Comparison of ENCODE assay signal across 16 mouse cellular contexts in the genomic region with DNA sequence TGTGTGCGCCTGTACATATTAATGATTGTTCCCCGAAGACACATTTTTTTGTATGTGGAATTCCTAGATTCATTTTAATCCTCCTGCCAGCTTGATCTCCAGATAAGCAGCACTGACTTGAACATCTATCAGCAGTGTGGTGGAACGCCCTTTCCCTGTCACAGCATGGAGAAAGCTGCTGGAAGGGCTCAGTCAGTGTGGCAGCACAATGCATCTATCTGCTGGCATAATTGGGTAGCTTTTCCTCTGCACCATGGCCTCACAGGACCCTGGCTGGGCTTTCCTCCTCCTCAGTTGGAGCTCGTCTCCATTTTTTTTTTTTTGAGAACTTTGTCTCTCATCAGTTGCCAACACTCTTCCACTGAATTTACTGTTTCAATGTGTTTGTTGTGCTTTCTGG.
DNase-seq lines count a peak whose midpoint lies in the region; ATAC-seq and TF ChIP-seq lines count a peak whose summit lies in the region.
"Had no signal": no experiment of that assay in that cellular context is flagged by ENCODE, and none has a peak within 500 bp of the region (broad histone marks: within the 10 kb centered on the region; RNA-seq: fewer than 3 reads in every experiment).

No protein-coding gene starts in this region.

- no peak overlapping the region for H3K27ac ChIP-seq in hindbrain, postnatal 0 days
- no peak overlapping the region for H3K27ac ChIP-seq in hindbrain, embryonic 14.5 days
- H3K27ac ChIP-seq in midbrain, postnatal 0 days (ENCODE audit: low read depth, low read length), result no peak overlapping the region
- no peak overlapping the region for H3K27ac ChIP-seq in midbrain, embryonic 10.5 days (replicated peaks)
- no peak overlapping the region for H3K27ac ChIP-seq in forebrain, embryonic 16.5 days (ENCODE audit: low read length)
- H3K27ac ChIP-seq: embryonic facial prominence, embryonic 10.5 days; embryonic facial prominence, embryonic 12.5 days; forebrain, embryonic 13.5 days; forebrain, embryonic 15.5 days had no signal

- TF ChIP-seq CTCF in hindbrain, postnatal 0 days (IDR thresholded peaks at IDR 0.05; ENCODE audit: low read depth), result no peak
- TF ChIP-seq CTCF in midbrain, postnatal 0 days (IDR thresholded peaks at IDR 0.05), result no peak

- WGBS in hindbrain, postnatal 0 days, result 42% methylated on average over 4 of the region's 4 CpGs
- 65% methylated on average over 4 of the region's 4 CpGs for WGBS in hindbrain, embryonic 14.5 days
- 48% methylated on average over 4 of the region's 4 CpGs for WGBS in midbrain, postnatal 0 days
- 79% methylated on average over 4 of the region's 4 CpGs for WGBS in midbrain, embryonic 10.5 days
- 60% methylated on average over 4 of the region's 4 CpGs for WGBS in forebrain, embryonic 16.5 days

- H3K9me3 ChIP-seq in hindbrain, postnatal 0 days (ENCODE audit: low read length), result no peaks in the 10 kb centered on the region
- no peaks in the 10 kb centered on the region for H3K9me3 ChIP-seq in hindbrain, embryonic 14.5 days (ENCODE audit: control insufficient read depth, low read length)
- H3K9me3 ChIP-seq in midbrain, postnatal 0 days (ENCODE audit: low read length), result no peaks in the 10 kb centered on the region
- no peaks in the 10 kb centered on the region for H3K9me3 ChIP-seq in midbrain, embryonic 10.5 days (replicated peaks)
- H3K9me3 ChIP-seq in forebrain, embryonic 16.5 days (ENCODE audit: control insufficient read depth, low read length), result no peaks in the 10 kb centered on the region
- H3K9me3 ChIP-seq: embryonic facial prominence, embryonic 10.5 days; embryonic facial prominence, embryonic 12.5 days; forebrain, embryonic 13.5 days; forebrain, embryonic 15.5 days had no signal

- H3K9ac ChIP-seq in hindbrain, postnatal 0 days (replicated peaks; ENCODE audit: low read length), result no peak overlapping the region
- H3K9ac ChIP-seq in hindbrain, embryonic 14.5 days, result no peak overlapping the region
- H3K9ac ChIP-seq in midbrain, postnatal 0 days (replicated peaks; ENCODE audit: low read length, poor library complexity, severe bottlenecking), result no peak overlapping the region
- H3K9ac ChIP-seq in forebrain, embryonic 16.5 days (replicated peaks; ENCODE audit: low read depth, low read length), result no peak overlapping the region
- H3K9ac ChIP-seq: embryonic facial prominence, embryonic 12.5 days; forebrain, embryonic 13.5 days; forebrain, embryonic 15.5 days had no signal

- no peaks in the 10 kb centered on the region for H3K36me3 ChIP-seq in hindbrain, postnatal 0 days (ENCODE audit: insufficient read depth, low read length)
- no peaks in the 10 kb centered on the region for H3K36me3 ChIP-seq in hindbrain, embryonic 14.5 days (replicated peaks; ENCODE audit: control insufficient read depth, insufficient read depth)
- H3K36me3 ChIP-seq in midbrain, postnatal 0 days (ENCODE audit: insufficient read depth, low read length), result no peaks in the 10 kb centered on the region
- no peaks in the 10 kb centered on the region for H3K36me3 ChIP-seq in midbrain, embryonic 10.5 days
- H3K36me3 ChIP-seq in forebrain, embryonic 16.5 days (ENCODE audit: control insufficient read depth, insufficient read depth), result no peaks in the 10 kb centered on the region
- H3K36me3 ChIP-seq: embryonic facial prominence, embryonic 10.5 days; embryonic facial prominence, embryonic 12.5 days; forebrain, embryonic 15.5 days had no signal

- ATAC-seq in hindbrain, postnatal 0 days, result 0 out of 2 replicates have a peak, but pooled peaks have one; percentile 45
- ATAC-seq in hindbrain, embryonic 14.5 days (ENCODE audit: low FRiP score), result no peak
- ATAC-seq in midbrain, postnatal 0 days (ENCODE audit: low FRiP score), result no peak
- ATAC-seq in forebrain, embryonic 16.5 days, result no peak
- ATAC-seq: forebrain, embryonic 13.5 days; forebrain, embryonic 15.5 days had no signal

- no peaks in the 10 kb centered on the region for H3K27me3 ChIP-seq in hindbrain, postnatal 0 days (ENCODE audit: insufficient read depth, low read length)
- H3K27me3 ChIP-seq in hindbrain, embryonic 14.5 days (ENCODE audit: control insufficient read depth, insufficient read depth, low read length), result no peaks in the 10 kb centered on the region
- no peaks in the 10 kb centered on the region for H3K27me3 ChIP-seq in midbrain, postnatal 0 days (ENCODE audit: insufficient read depth, low read length)
- no peaks in the 10 kb centered on the region for H3K27me3 ChIP-seq in midbrain, embryonic 10.5 days (ENCODE audit: low read depth, poor library complexity, severe bottlenecking)
- no peaks in the 10 kb centered on the region for H3K27me3 ChIP-seq in forebrain, embryonic 16.5 days (replicated peaks; ENCODE audit: control insufficient read depth, insufficient read depth, low read length)
- H3K27me3 ChIP-seq: embryonic facial prominence, embryonic 12.5 days; forebrain, embryonic 13.5 days; forebrain, embryonic 15.5 days had no signal

- no peak overlapping the region for H3K4me2 ChIP-seq in hindbrain, postnatal 0 days (ENCODE audit: low read depth, low read length)
- no peak overlapping the region for H3K4me2 ChIP-seq in hindbrain, embryonic 14.5 days (replicated peaks)
- H3K4me2 ChIP-seq in midbrain, postnatal 0 days (ENCODE audit: low read depth, low read length, poor library complexity, severe bottlenecking), result no peak overlapping the region
- no peak overlapping the region for H3K4me2 ChIP-seq in forebrain, embryonic 16.5 days (ENCODE audit: low read length)
- H3K4me2 ChIP-seq: embryonic facial prominence, embryonic 12.5 days; forebrain, embryonic 13.5 days; forebrain, embryonic 15.5 days had no signal

- no peak overlapping the region for H3K4me3 ChIP-seq in hindbrain, postnatal 0 days (ENCODE audit: low read length)
- no peak overlapping the region for H3K4me3 ChIP-seq in hindbrain, embryonic 14.5 days (replicated peaks; ENCODE audit: low read length)
- no peak overlapping the region for H3K4me3 ChIP-seq in midbrain, postnatal 0 days (ENCODE audit: low read depth, low read length)
- no peak overlapping the region for H3K4me3 ChIP-seq in midbrain, embryonic 10.5 days
- H3K4me3 ChIP-seq in forebrain, embryonic 16.5 days (replicated peaks; ENCODE audit: low read length), result no peak overlapping the region
- H3K4me3 ChIP-seq: embryonic facial prominence, embryonic 10.5 days; embryonic facial prominence, embryonic 12.5 days; forebrain, embryonic 13.5 days; forebrain, embryonic 15.5 days had no signal

- DNase-seq in cerebellum, adult 9-11 months, result peak; percentile 7
- no peak for DNase-seq in cerebellum, adult 9-10 months
- no peak for DNase-seq in hindbrain, postnatal 0 days (ENCODE audit: low spot score)
- DNase-seq in hindbrain, embryonic 14.5 days (ENCODE audit: low spot score), result no peak
- DNase-seq in midbrain, postnatal 0 days (ENCODE audit: low spot score), result peak; percentile 6
- no peak for DNase-seq in midbrain, embryonic 10.5 days (ENCODE audit: low spot score)
- DNase-seq: adrenal gland, adult 2 months; adrenal gland, postnatal 10 days; adrenal gland, postnatal 25 days; cerebellum, adult 11 months; cerebellum, postnatal 25 days had no signal

- H3K4me1 ChIP-seq in hindbrain, postnatal 0 days (ENCODE audit: insufficient read depth, low read length), result no peaks in the 10 kb centered on the region
- H3K4me1 ChIP-seq in hindbrain, embryonic 14.5 days (replicated peaks; ENCODE audit: control insufficient read depth, insufficient read depth, low read length), result no peaks in the 10 kb centered on the region
- H3K4me1 ChIP-seq in midbrain, postnatal 0 days (ENCODE audit: insufficient read depth, low read length), result no peaks in the 10 kb centered on the region
- no peaks in the 10 kb centered on the region for H3K4me1 ChIP-seq in midbrain, embryonic 10.5 days
- no peaks in the 10 kb centered on the region for H3K4me1 ChIP-seq in forebrain, embryonic 16.5 days (replicated peaks; ENCODE audit: control insufficient read depth, insufficient read depth, low read length)
- H3K4me1 ChIP-seq: embryonic facial prominence, embryonic 10.5 days; embryonic facial prominence, embryonic 12.5 days; forebrain, embryonic 13.5 days; forebrain, embryonic 15.5 days had no signal

Comparison
In these comparisons a context has a peak if more than half of its experiments do, and no peak if none do; other contexts are left out.
1. DNase-seq: peak in cerebellum, adult 9-11 months (single experiment) and midbrain, postnatal 0 days (single experiment); none in cerebellum, adult 9-10 months (single experiment), hindbrain, postnatal 0 days (single experiment), hindbrain, embryonic 14.5 days (single experiment) and midbrain, embryonic 10.5 days (single experiment).